Mouse (Mus musculus): ENCODE data around the gene Etv6. TPM values are rescaled to one million over a fixed set of nuclear protein-coding genes. Genes with fewer than 3 reads are reported as not detected.

The Etv6 gene
- polyA plus RNA-seq, 1 experiment from 2014 or later: 3.4 TPM

- 92% methylated on average over 19 of the region's 19 CpGs for WGBS
Measured at GRCm38 (mm10) chr6:134248720-134249119, 213.2 kb downstream of the Etv6 start.

GRCm38 (mm10) chr6:134250764-134251163 is 215.3 kb downstream of the Etv6 start:
- H3K36me3 ChIP-seq (ENCODE audit: control insufficient read depth, insufficient read depth, low read length): no peaks in the 10 kb centered on the region
- WGBS: 82% methylated on average over 5 of the region's 5 CpGs
- no peak overlapping the region for H3K9ac ChIP-seq (ENCODE audit: low read depth, low read length)
- H3K4me1 ChIP-seq (ENCODE audit: control insufficient read depth, insufficient read depth, low read length): no peaks in the 10 kb centered on the region
- no peak for ATAC-seq
- H3K4me2 ChIP-seq (ENCODE audit: low read length): no peak overlapping the region
- no peaks in the 10 kb centered on the region for H3K9me3 ChIP-seq (replicated peaks; ENCODE audit: control insufficient read depth, low read length, poor library complexity, severe bottlenecking)
- H3K27me3 ChIP-seq (ENCODE audit: control insufficient read depth, insufficient read depth, low read depth, low read length): no peaks in the 10 kb centered on the region
- no peak overlapping the region for H3K27ac ChIP-seq (ENCODE audit: low read length)
- H3K4me3 ChIP-seq (ENCODE audit: low read depth, low read length): no peak overlapping the region

More at GRCm38 (mm10) chr6:134248720-134249119, 213.2 kb downstream of the Etv6 start:
- no peak for ATAC-seq
- H3K4me2 ChIP-seq (ENCODE audit: low read length): no peak overlapping the region
- H3K4me3 ChIP-seq (ENCODE audit: low read depth, low read length): no peak overlapping the region
- no peaks in the 10 kb centered on the region for H3K27me3 ChIP-seq (ENCODE audit: control insufficient read depth, insufficient read depth, low read depth, low read length)
- H3K9me3 ChIP-seq (replicated peaks; ENCODE audit: control insufficient read depth, low read length, poor library complexity, severe bottlenecking): no peaks in the 10 kb centered on the region
- no peaks in the 10 kb centered on the region for H3K4me1 ChIP-seq (ENCODE audit: control insufficient read depth, insufficient read depth, low read length)
- H3K36me3 ChIP-seq (ENCODE audit: control insufficient read depth, insufficient read depth, low read length): no peaks in the 10 kb centered on the region
- H3K27ac ChIP-seq (ENCODE audit: low read length): no peak overlapping the region
- H3K9ac ChIP-seq (ENCODE audit: low read depth, low read length): no peak overlapping the region

GRCm38 (mm10) chr6:134251364-134251763 is 215.9 kb downstream of the Etv6 start:
- Histone ChIP-seq H3K36me3 (ENCODE audit: control insufficient read depth, insufficient read depth, low read length) (no peaks in the 10 kb centered on the region), H3K4me2 (ENCODE audit: low read length) (no peak overlapping the region), H3K9me3 (replicated peaks; ENCODE audit: control insufficient read depth, low read length, poor library complexity, severe bottlenecking) (no peaks in the 10 kb centered on the region), H3K9ac (ENCODE audit: low read depth, low read length) (no peak overlapping the region), H3K4me3 (ENCODE audit: low read depth, low read length) (no peak overlapping the region), H3K4me1 (ENCODE audit: control insufficient read depth, insufficient read depth, low read length) (no peaks in the 10 kb centered on the region), H3K27ac (ENCODE audit: low read length) (no peak overlapping the region), H3K27me3 (ENCODE audit: control insufficient read depth, insufficient read depth, low read depth, low read length) (no peaks in the 10 kb centered on the region)
- 93% methylated on average over 8 of the region's 8 CpGs for WGBS
- ATAC-seq: no peak

- WGBS: 93% methylated on average over 8 of the region's 8 CpGs
- H3K4me2 ChIP-seq (ENCODE audit: low read length): no peak overlapping the region
- no peaks in the 10 kb centered on the region for H3K9me3 ChIP-seq (replicated peaks; ENCODE audit: control insufficient read depth, low read length, poor library complexity, severe bottlenecking)
- H3K27ac ChIP-seq (ENCODE audit: low read length): no peak overlapping the region
- ATAC-seq: no peak
- H3K27me3 ChIP-seq (ENCODE audit: control insufficient read depth, insufficient read depth, low read depth, low read length): no peaks in the 10 kb centered on the region
- no peak overlapping the region for H3K4me3 ChIP-seq (ENCODE audit: low read depth, low read length)
- H3K4me1 ChIP-seq (ENCODE audit: control insufficient read depth, insufficient read depth, low read length): no peaks in the 10 kb centered on the region
- H3K36me3 ChIP-seq (ENCODE audit: control insufficient read depth, insufficient read depth, low read length): no peaks in the 10 kb centered on the region
- H3K9ac ChIP-seq (ENCODE audit: low read depth, low read length): no peak overlapping the region
Measured at GRCm38 (mm10) chr6:134252081-134252755, 216.7 kb downstream of the Etv6 start.

GRCm38 (mm10) chr6:134256369-134256768 is 220.9 kb downstream of the Etv6 start:
- no peaks in the 10 kb centered on the region for H3K27me3 ChIP-seq (ENCODE audit: control insufficient read depth, insufficient read depth, low read depth, low read length)
- no peak overlapping the region for H3K27ac ChIP-seq (ENCODE audit: low read length)
- H3K9me3 ChIP-seq (replicated peaks; ENCODE audit: control insufficient read depth, low read length, poor library complexity, severe bottlenecking): 0 out of 2 replicates have a peak, but pooled peaks cover 2% of the 10 kb centered on the region
- H3K36me3 ChIP-seq (ENCODE audit: control insufficient read depth, insufficient read depth, low read length): no peaks in the 10 kb centered on the region
- 98% methylated on average over 3 of the region's 3 CpGs for WGBS
- no peak overlapping the region for H3K4me3 ChIP-seq (ENCODE audit: low read depth, low read length)
- no peak overlapping the region for H3K9ac ChIP-seq (ENCODE audit: low read depth, low read length)
- ATAC-seq: no peak
- H3K4me2 ChIP-seq (ENCODE audit: low read length): no peak overlapping the region
- H3K4me1 ChIP-seq (ENCODE audit: control insufficient read depth, insufficient read depth, low read length): no peaks in the 10 kb centered on the region

GRCm38 (mm10) chr6:134259913-134260312 is 224.4 kb downstream of the Etv6 start:
- 92% methylated on average over 8 of the region's 8 CpGs for WGBS
- H3K36me3 ChIP-seq (ENCODE audit: control insufficient read depth, insufficient read depth, low read length): no peaks in the 10 kb centered on the region; the same call in 1 of the 2 replicates
- no peak overlapping the region for H3K27ac ChIP-seq (ENCODE audit: low read length)
- ATAC-seq: no peak
- H3K4me3 ChIP-seq (ENCODE audit: low read depth, low read length): no peak overlapping the region
- 0 out of 2 replicates have a peak, but pooled peaks cover 2% of the 10 kb centered on the region for H3K9me3 ChIP-seq (replicated peaks; ENCODE audit: control insufficient read depth, low read length, poor library complexity, severe bottlenecking)
- H3K27me3 ChIP-seq (ENCODE audit: control insufficient read depth, insufficient read depth, low read depth, low read length): no peaks in the 10 kb centered on the region
- no peak overlapping the region for H3K4me2 ChIP-seq (ENCODE audit: low read length)
- H3K9ac ChIP-seq (ENCODE audit: low read depth, low read length): no peak overlapping the region
- H3K4me1 ChIP-seq (ENCODE audit: control insufficient read depth, insufficient read depth, low read length): no peaks in the 10 kb centered on the region

- H3K27ac ChIP-seq (ENCODE audit: low read length): no peak overlapping the region
- 92% methylated on average over 3 of the region's 3 CpGs for WGBS
- H3K4me3 ChIP-seq (ENCODE audit: low read depth, low read length): no peak overlapping the region
- 0 out of 2 replicates have a peak, but pooled peaks cover 2% of the 10 kb centered on the region for H3K9me3 ChIP-seq (replicated peaks; ENCODE audit: control insufficient read depth, low read length, poor library complexity, severe bottlenecking)
- H3K27me3 ChIP-seq (ENCODE audit: control insufficient read depth, insufficient read depth, low read depth, low read length): no peaks in the 10 kb centered on the region
- no peak overlapping the region for H3K4me2 ChIP-seq (ENCODE audit: low read length)
- ATAC-seq: no peak
- no peak overlapping the region for H3K9ac ChIP-seq (ENCODE audit: low read depth, low read length)
- H3K4me1 ChIP-seq (ENCODE audit: control insufficient read depth, insufficient read depth, low read length): no peaks in the 10 kb centered on the region
- H3K36me3 ChIP-seq (ENCODE audit: control insufficient read depth, insufficient read depth, low read length): peaks cover 2% of the 10 kb centered on the region; the same call in 1 of the 2 replicates
Measured at GRCm38 (mm10) chr6:134261904-134262303, 226.4 kb downstream of the Etv6 start.

- Histone ChIP-seq H3K9me3 (replicated peaks; ENCODE audit: control insufficient read depth, low read length, poor library complexity, severe bottlenecking) (0 out of 2 replicates have a peak, but pooled peaks cover 2% of the 10 kb centered on the region), H3K27ac (ENCODE audit: low read length) (no peak overlapping the region), H3K4me3 (ENCODE audit: low read depth, low read length) (no peak overlapping the region), H3K4me2 (ENCODE audit: low read length) (no peak overlapping the region), H3K9ac (ENCODE audit: low read depth, low read length) (no peak overlapping the region), H3K36me3 (ENCODE audit: control insufficient read depth, insufficient read depth, low read length) (peaks cover 2% of the 10 kb centered on the region; the same call in 1 of the 2 replicates), H3K4me1 (ENCODE audit: control insufficient read depth, insufficient read depth, low read length) (no peaks in the 10 kb centered on the region), H3K27me3 (ENCODE audit: control insufficient read depth, insufficient read depth, low read depth, low read length) (no peaks in the 10 kb centered on the region)
- ATAC-seq: no peak
- 93% methylated on average over 4 of the region's 4 CpGs for WGBS
Measured at GRCm38 (mm10) chr6:134262383-134262782, 226.9 kb downstream of the Etv6 start.

GRCm38 (mm10) chr6:134262911-134263607 is 227.6 kb downstream of the Etv6 start:
- H3K27ac ChIP-seq (ENCODE audit: low read length): no peak overlapping the region
- H3K36me3 ChIP-seq (ENCODE audit: control insufficient read depth, insufficient read depth, low read length): peaks cover 2% of the 10 kb centered on the region; the same call in 1 of the 2 replicates
- no peak overlapping the region for H3K9ac ChIP-seq (ENCODE audit: low read depth, low read length)
- no peaks in the 10 kb centered on the region for H3K9me3 ChIP-seq (replicated peaks; ENCODE audit: control insufficient read depth, low read length, poor library complexity, severe bottlenecking)
- no peak overlapping the region for H3K4me3 ChIP-seq (ENCODE audit: low read depth, low read length)
- no peak for ATAC-seq
- no peaks in the 10 kb centered on the region for H3K4me1 ChIP-seq (ENCODE audit: control insufficient read depth, insufficient read depth, low read length)
- no peaks in the 10 kb centered on the region for H3K27me3 ChIP-seq (ENCODE audit: control insufficient read depth, insufficient read depth, low read depth, low read length)
- 50% methylated on average over 6 of the region's 6 CpGs for WGBS
- H3K4me2 ChIP-seq (ENCODE audit: low read length): no peak overlapping the region

Data from midbrain, embryonic 16.5 days (tissue).